Mouse (Mus musculus) midbrain, embryonic 15.5 days (tissue): ENCODE measurements at regions not wholly inside any gene's neighbourhood (a gene's known extent, or its start where the extent isn't known, plus 50 kb on each side); places are given as distances from the start of the nearest gene placed in this dataset.

Experiments
- ATAC-seq: fragments of 200-750 bp; cut with Nextera tagmentation; replicated peaks from 2 replicates; pipeline ENCODE4 v1.8.0; 2017; ENCODE audit warnings: moderate TSS enrichment
- H3K27ac ChIP-seq: fragments of 300-500 bp; sonication (generic); 2 replicates; pipeline ENCODE4 v1.5.1; 2015; ENCODE audit warnings: mild to moderate bottlenecking, inconsistent platforms
- H3K27me3 ChIP-seq: fragments of 300-500 bp; sonication (generic); replicated peaks from 2 replicates; pipeline ENCODE4 v1.6.1; 2015; ENCODE audit warnings: inconsistent platforms
- H3K36me3 ChIP-seq: fragments of 300-500 bp; sonication (generic); replicated peaks from 2 replicates; pipeline ENCODE4 v1.6.1; 2015; ENCODE audit warnings: inconsistent platforms
- H3K4me1 ChIP-seq: fragments of 300-500 bp; sonication (generic); 2 replicates; pipeline ENCODE4 v1.6.1; 2015; ENCODE audit warnings: inconsistent platforms
- H3K4me2 ChIP-seq: fragments of 300-500 bp; sonication (generic); 2 replicates; pipeline ENCODE4 v1.6.1; 2015; ENCODE audit warnings: inconsistent platforms, mild to moderate bottlenecking, moderate library complexity
- H3K4me3 ChIP-seq: fragments of 300-500 bp; sonication (generic); 2 replicates; pipeline ENCODE4 v1.5.1; 2015; ENCODE audit warnings: mild to moderate bottlenecking, inconsistent platforms
- H3K9ac ChIP-seq: fragments of 300-500 bp; sonication (generic); 2 replicates; pipeline ENCODE4 v1.6.1; 2015; ENCODE audit warnings: mild to moderate bottlenecking, inconsistent platforms
- H3K9me3 ChIP-seq: fragments of 300-500 bp; sonication (generic); 2 replicates; pipeline ENCODE4 v1.6.1; 2016; ENCODE audit warnings: inconsistent platforms
- WGBS: fragments of 180-500 bp; shearing (Covaris S2); methylation state at CpG from one replicate; pipeline ENCODE4 v1.1.7; 2015; ENCODE audit warnings: mixed read lengths; 5-methylcytosine and 5-hydroxymethylcytosine counted together

- Histone ChIP-seq H3K4me2 (peak overlapping the region; percentile 71), H3K9ac (peak overlapping the region; percentile 35), H3K36me3 (no peaks in the 10 kb centered on the region), H3K27me3 (no peaks in the 10 kb centered on the region; the same call in 1 of the 2 replicates), H3K4me1 (peaks cover 45% of the 10 kb centered on the region), H3K4me3 (peak overlapping the region; percentile 40), H3K27ac (peak overlapping the region; percentile 58; the same call in 1 of the 2 replicates), H3K9me3 (no peaks in the 10 kb centered on the region)
- ATAC-seq: peak; percentile 65
- 2% methylated on average over 27 of the region's 31 CpGs for WGBS
Observed at GRCm38 (mm10) chr9:122595120-122595943, 151.8 kb upstream of the Topaz1 start.

GRCm38 (mm10) chr9:122603106-122603505, 144.0 kb upstream of the Topaz1 start:
- H3K9ac ChIP-seq: no peak overlapping the region
- H3K4me2 ChIP-seq: no peak overlapping the region
- 0 out of 2 replicates have a peak, but pooled peaks cover 2% of the 10 kb centered on the region for H3K4me1 ChIP-seq
- no peaks in the 10 kb centered on the region for H3K9me3 ChIP-seq
- whole genome bisulfite sequencing: 87% methylated on average over 2 of the region's 2 CpGs
- no peaks in the 10 kb centered on the region for H3K36me3 ChIP-seq
- no peak for ATAC-seq
- no peak overlapping the region for H3K4me3 ChIP-seq
- H3K27ac ChIP-seq: no peak overlapping the region
- no peaks in the 10 kb centered on the region for H3K27me3 ChIP-seq

- H3K36me3 ChIP-seq: no peaks in the 10 kb centered on the region
- no peak overlapping the region for H3K4me2 ChIP-seq
- H3K9me3 ChIP-seq: no peaks in the 10 kb centered on the region
- no peaks in the 10 kb centered on the region for H3K4me1 ChIP-seq
- no peak overlapping the region for H3K9ac ChIP-seq
- H3K4me3 ChIP-seq: no peak overlapping the region
- H3K27me3 ChIP-seq: no peaks in the 10 kb centered on the region
- H3K27ac ChIP-seq: no peak overlapping the region
- 91% methylated on average over 5 of the region's 5 CpGs for WGBS
- ATAC-seq: no peak
Observed at GRCm38 (mm10) chr9:122609616-122610015, 137.5 kb upstream of the Topaz1 start.

- H3K9me3 ChIP-seq: no peaks in the 10 kb centered on the region
- no peak overlapping the region for H3K9ac ChIP-seq
- H3K36me3 ChIP-seq: no peaks in the 10 kb centered on the region
- no peak overlapping the region for H3K4me2 ChIP-seq
- ATAC-seq: no peak
- no peak overlapping the region for H3K4me3 ChIP-seq
- H3K27me3 ChIP-seq: no peaks in the 10 kb centered on the region
- peaks cover 4% of the 10 kb centered on the region; the same call in 1 of the 2 replicates for H3K4me1 ChIP-seq
- no peak overlapping the region for H3K27ac ChIP-seq
- 92% methylated on average over 10 of the region's 10 CpGs for WGBS
Observed at GRCm38 (mm10) chr9:122610918-122611317, 136.2 kb upstream of the Topaz1 start.

- Histone ChIP-seq H3K27ac (no peak overlapping the region), H3K4me1 (peaks cover 4% of the 10 kb centered on the region; the same call in 1 of the 2 replicates), H3K9ac (no peak overlapping the region), H3K27me3 (no peaks in the 10 kb centered on the region), H3K36me3 (no peaks in the 10 kb centered on the region), H3K4me2 (no peak overlapping the region), H3K4me3 (no peak overlapping the region), H3K9me3 (no peaks in the 10 kb centered on the region)
- ATAC-seq: 0 out of 2 replicates have a peak, but pooled peaks have one; percentile 13
- 19% methylated on average over 5 of the region's 5 CpGs for whole genome bisulfite sequencing
Observed at GRCm38 (mm10) chr9:122614579-122615252, 132.4 kb upstream of the Topaz1 start.

- no peak overlapping the region for H3K4me3 ChIP-seq
- H3K4me1 ChIP-seq: peaks cover 4% of the 10 kb centered on the region; the same call in 1 of the 2 replicates
- ATAC-seq: 0 out of 2 replicates have a peak, but pooled peaks have one; percentile 2
- H3K9me3 ChIP-seq: no peaks in the 10 kb centered on the region
- no peak overlapping the region for H3K9ac ChIP-seq
- no peaks in the 10 kb centered on the region for H3K27me3 ChIP-seq
- H3K27ac ChIP-seq: no peak overlapping the region
- WGBS: 12% methylated on average over 4 of the region's 4 CpGs
- H3K4me2 ChIP-seq: no peak overlapping the region
- no peaks in the 10 kb centered on the region for H3K36me3 ChIP-seq
Observed at GRCm38 (mm10) chr9:122615351-122615750, 131.8 kb upstream of the Topaz1 start.

GRCm38 (mm10) chr9:122617793-122618192, 129.4 kb upstream of the Topaz1 start:
- Histone ChIP-seq H3K9ac (no peak overlapping the region), H3K27me3 (no peaks in the 10 kb centered on the region; the same call in 1 of the 2 replicates), H3K9me3 (no peaks in the 10 kb centered on the region), H3K4me1 (peaks cover 4% of the 10 kb centered on the region; the same call in 1 of the 2 replicates), H3K27ac (no peak overlapping the region), H3K4me3 (no peak overlapping the region), H3K4me2 (no peak overlapping the region), H3K36me3 (no peaks in the 10 kb centered on the region)
- ATAC-seq: no peak
- 52% methylated on average over 3 of the region's 3 CpGs for WGBS

- Histone ChIP-seq H3K27ac (no peak overlapping the region), H3K36me3 (no peaks in the 10 kb centered on the region), H3K4me1 (peaks cover 18% of the 10 kb centered on the region), H3K9ac (no peak overlapping the region), H3K9me3 (no peaks in the 10 kb centered on the region), H3K27me3 (peaks cover 4% of the 10 kb centered on the region), H3K4me2 (no peak overlapping the region), H3K4me3 (no peak overlapping the region)
- no peak for ATAC-seq
- WGBS: 94% methylated on average over 1 of the region's 1 CpGs
Observed at GRCm38 (mm10) chr9:122625081-122625480, 122.1 kb upstream of the Topaz1 start.

GRCm38 (mm10) chr9:122626346-122626745, 120.8 kb upstream of the Topaz1 start:
- Histone ChIP-seq H3K27ac (no peak overlapping the region), H3K27me3 (peaks cover 4% of the 10 kb centered on the region; the same call in 1 of the 2 replicates), H3K4me1 (peaks cover 19% of the 10 kb centered on the region), H3K36me3 (no peaks in the 10 kb centered on the region), H3K9me3 (no peaks in the 10 kb centered on the region), H3K4me3 (no peak overlapping the region), H3K4me2 (no peak overlapping the region), H3K9ac (no peak overlapping the region)
- 83% methylated on average over 6 of the region's 6 CpGs for WGBS
- no peak for ATAC-seq

GRCm38 (mm10) chr9:122629171-122629904, 117.8 kb upstream of the Topaz1 start:
- no peak overlapping the region for H3K9ac ChIP-seq
- no peaks in the 10 kb centered on the region for H3K36me3 ChIP-seq
- no peak overlapping the region for H3K4me2 ChIP-seq
- H3K9me3 ChIP-seq: no peaks in the 10 kb centered on the region
- peak; percentile 30; the same call in 1 of the 2 replicates for ATAC-seq
- peak overlapping the region; percentile 38; the same call in 1 of the 2 replicates for H3K27ac ChIP-seq
- peaks cover 27% of the 10 kb centered on the region for H3K4me1 ChIP-seq
- H3K27me3 ChIP-seq: peaks cover 4% of the 10 kb centered on the region; the same call in 1 of the 2 replicates
- no peak overlapping the region for H3K4me3 ChIP-seq
- WGBS: 22% methylated on average over 18 of the region's 18 CpGs

GRCm38 (mm10) chr9:122631793-122632192, 115.4 kb upstream of the Topaz1 start:
- 62% methylated on average over 9 of the region's 9 CpGs for WGBS
- Histone ChIP-seq H3K36me3 (no peaks in the 10 kb centered on the region), H3K9me3 (no peaks in the 10 kb centered on the region), H3K27ac (0 out of 2 replicates have a peak overlapping the region, but pooled peaks have one; percentile 1), H3K4me3 (no peak overlapping the region), H3K4me1 (peaks cover 36% of the 10 kb centered on the region), H3K9ac (no peak overlapping the region), H3K4me2 (no peak overlapping the region), H3K27me3 (peaks cover 4% of the 10 kb centered on the region; the same call in 1 of the 2 replicates)
- no peak for ATAC-seq

GRCm38 (mm10) chr9:122633484-122633883, 113.7 kb upstream of the Topaz1 start:
- Histone ChIP-seq H3K27me3 (0 out of 2 replicates have a peak, but pooled peaks cover 9% of the 10 kb centered on the region), H3K27ac (no peak overlapping the region), H3K9me3 (no peaks in the 10 kb centered on the region), H3K4me1 (peaks cover 36% of the 10 kb centered on the region), H3K9ac (no peak overlapping the region), H3K36me3 (no peaks in the 10 kb centered on the region), H3K4me2 (no peak overlapping the region), H3K4me3 (no peak overlapping the region)
- ATAC-seq: no peak
- WGBS: 89% methylated on average over 1 of the region's 1 CpGs
